22 mouse cellular contexts compared by ENCODE assay signal in genomic region chr1:124739777-124740176, GRCm38 (mm10).
DNase-seq lines count a peak whose midpoint lies in the region; ATAC-seq and TF ChIP-seq lines count a peak whose summit lies in the region.
"Had no signal": no experiment of that assay in that cellular context is flagged by ENCODE, and none has a peak within 500 bp of the region (broad histone marks: within the 10 kb centered on the region; RNA-seq: fewer than 3 reads in every experiment).

No protein-coding gene starts in this region.

- no peak for TF ChIP-seq CTCF in left cerebral cortex, adult 2 months (IDR thresholded peaks at IDR 0.05)

- 0 out of 2 replicates have a peak, but pooled peaks have one; percentile 54 for ATAC-seq in midbrain, embryonic 16.5 days
- ATAC-seq: forebrain, embryonic 14.5 days had no signal

- H3K4me1 ChIP-seq in midbrain, embryonic 16.5 days (ENCODE audit: control insufficient read depth, insufficient read depth, low read length): no peaks in the 10 kb centered on the region
- H3K4me1 ChIP-seq: embryonic facial prominence, embryonic 15.5 days; forebrain, embryonic 10.5 days; heart, embryonic 15.5 days; hindbrain, embryonic 15.5 days had no signal

- no peak for DNase-seq in left cerebral cortex, adult 2 months (ENCODE audit: extremely low spot score in 1 of 2, low spot score in 2 of 2)
- no peak for DNase-seq in left cerebral cortex, adult 8-10 months (ENCODE audit: low spot score in 2 of 2)
- peak; percentile 11 for DNase-seq in right cerebral cortex, adult 18-20 months
- DNase-seq in right cerebral cortex, postnatal 25 days: no peak
- DNase-seq in spleen, adult 12 weeks (ENCODE audit: low spot score): no peak
- DNase-seq: adrenal gland, adult 2 months; adrenal gland, postnatal 25 days; cerebellum, adult 11 months; cerebellum, adult 8-10 months; cerebellum, postnatal 14 days; embryo, embryonic 11 days; gastrocnemius, postnatal 14 days; heart, adult 2 months; heart, postnatal 14 days had no signal

- WGBS in midbrain, embryonic 16.5 days: 56% methylated on average over 3 of the region's 3 CpGs

- no peaks in the 10 kb centered on the region for H3K27me3 ChIP-seq in midbrain, embryonic 16.5 days (ENCODE audit: control insufficient read depth, insufficient read depth, low read depth, low read length)
- H3K27me3 ChIP-seq: embryonic facial prominence, embryonic 15.5 days; heart, embryonic 15.5 days; hindbrain, embryonic 15.5 days had no signal

- 0 out of 2 replicates have a peak overlapping the region, but pooled peaks have one; percentile 5 for H3K27ac ChIP-seq in left cerebral cortex, adult 2 months
- H3K27ac ChIP-seq in midbrain, embryonic 16.5 days (ENCODE audit: low read length): no peak overlapping the region
- H3K27ac ChIP-seq: embryonic facial prominence, embryonic 15.5 days; forebrain, embryonic 10.5 days; heart, adult 2 months; heart, embryonic 15.5 days; hindbrain, embryonic 15.5 days had no signal

- H3K4me3 ChIP-seq in left cerebral cortex, adult 2 months: no peak overlapping the region
- no peak overlapping the region for H3K4me3 ChIP-seq in midbrain, embryonic 16.5 days (ENCODE audit: low read depth, low read length)
- H3K4me3 ChIP-seq: embryonic facial prominence, embryonic 15.5 days; erythroblast, embryonic 14.5 days; forebrain, embryonic 10.5 days; heart, adult 2 months; heart, embryonic 15.5 days; hindbrain, embryonic 15.5 days had no signal

- intact Hi-C loops in left cerebral cortex, adult 2 months (cut with DNase I): no loop called here

- no peak overlapping the region for H3K9ac ChIP-seq in midbrain, embryonic 16.5 days (ENCODE audit: low read depth, low read length)
- H3K9ac ChIP-seq: embryonic facial prominence, embryonic 15.5 days; heart, embryonic 15.5 days; hindbrain, embryonic 15.5 days had no signal

- H3K4me2 ChIP-seq in midbrain, embryonic 16.5 days (ENCODE audit: low read length): no peak overlapping the region
- H3K4me2 ChIP-seq: embryonic facial prominence, embryonic 15.5 days; heart, embryonic 11.5 days; heart, embryonic 15.5 days; hindbrain, embryonic 15.5 days had no signal

- H3K9me3 ChIP-seq in midbrain, embryonic 16.5 days (replicated peaks; ENCODE audit: control insufficient read depth, low read length, poor library complexity, severe bottlenecking): no peaks in the 10 kb centered on the region
- H3K9me3 ChIP-seq: embryonic facial prominence, embryonic 15.5 days; forebrain, embryonic 10.5 days; heart, embryonic 15.5 days; hindbrain, embryonic 15.5 days had no signal

- H3K36me3 ChIP-seq in midbrain, embryonic 16.5 days (ENCODE audit: control insufficient read depth, insufficient read depth, low read length): no peaks in the 10 kb centered on the region
- H3K36me3 ChIP-seq: embryonic facial prominence, embryonic 15.5 days; forebrain, embryonic 10.5 days; heart, embryonic 15.5 days; hindbrain, embryonic 15.5 days had no signal
